Mouse (Mus musculus) lung, postnatal 4 days (tissue): ENCODE data around the gene Asic1.

ENCODE experiments used
- DNase-seq, 2 experiments: peaks; one replicate each; pipeline ENCODE4 v3.0.0; 2021

Asic1 gene

GRCm38 (mm10) chr15:99703104-99703503 is 32.9 kb downstream of the Asic1 start:
- no peak for DNase-seq

GRCm38 (mm10) chr15:99703676-99704040 is 33.5 kb downstream of the Asic1 start:
- no peak for DNase-seq

GRCm38 (mm10) chr15:99704041-99704681 is 34.0 kb downstream of the Asic1 start:
- peak; percentile 40 to 64 for DNase-seq

- no peak for DNase-seq
These were observed 34.7 kb downstream of the Asic1 start for GRCm38 (mm10) chr15:99704881-99705280.

GRCm38 (mm10) chr15:99705440-99706048 is 35.4 kb downstream of the Asic1 start, which contains the start of gene Gm17349:
Gene Gm17349, minus strand, starts transcription at chr15:99705490.
- peak; percentile 67 to 75 for DNase-seq

- no peak for DNase-seq
These were observed 38.0 kb downstream of the Asic1 start for GRCm38 (mm10) chr15:99708176-99708575.

GRCm38 (mm10) chr15:99710221-99711190 is 40.3 kb downstream of the Asic1 start:
- DNase-seq = no peak

GRCm38 (mm10) chr15:99711491-99711890 is 41.3 kb downstream of the Asic1 start:
- DNase-seq = no peak

- no peak for DNase-seq
These were observed 42.7 kb downstream of the Asic1 start for GRCm38 (mm10) chr15:99712666-99713559.

- DNase-seq = no peak
These were observed 43.4 kb downstream of the Asic1 start for GRCm38 (mm10) chr15:99713569-99713968.

GRCm38 (mm10) chr15:99714206-99714605 is 44.0 kb downstream of the Asic1 start:
- DNase-seq = no peak

GRCm38 (mm10) chr15:99714858-99715257 is 44.7 kb downstream of the Asic1 start:
- DNase-seq = peak; percentile 74 to 83

GRCm38 (mm10) chr15:99715361-99715865 is 45.2 kb downstream of the Asic1 start:
- no peak for DNase-seq

- peak in 1 of 2 experiments; percentile 54 for DNase-seq
These were observed 46.0 kb downstream of the Asic1 start for GRCm38 (mm10) chr15:99715982-99716746.

- no peak for DNase-seq
These were observed 46.6 kb downstream of the Asic1 start for GRCm38 (mm10) chr15:99716814-99717213.

- DNase-seq = peak; percentile 52 to 69
These were observed 47.5 kb downstream of the Asic1 start, which contains the start of gene Gpd1 for GRCm38 (mm10) chr15:99717386-99718334. Gene Gpd1, plus strand, starts transcription at chr15:99717515.

GRCm38 (mm10) chr15:99718461-99719021 is 48.4 kb downstream of the Asic1 start:
- DNase-seq = no peak

- no peak for DNase-seq
These were observed 49.7 kb downstream of the Asic1 start for GRCm38 (mm10) chr15:99719865-99720264.

GRCm38 (mm10) chr15:99721921-99722743 is 52.0 kb downstream of the Asic1 start:
- DNase-seq = no peak
